Mouse (Mus musculus) embryonic facial prominence, embryonic 14.5 days (tissue): Measurements from ENCODE around the gene Lrrc56. TPM values are rescaled to one million over a fixed set of nuclear protein-coding genes. Genes with fewer than 3 reads are reported as not detected.
"Not testable (repeated sequence)": the region's sequence is repeated elsewhere in the genome, so short reads cannot be mapped to it uniquely, and the experiment has no call there.

ENCODE experiments used
- ATAC-seq: fragments of 200-750 bp; cut with Nextera tagmentation; 2 replicates; pipeline ENCODE4 v1.8.0; 2017; ENCODE audit warnings: low read depth, moderate number of reproducible peaks, moderate TSS enrichment
- DNase-seq: peaks from one replicate; pipeline ENCODE4 v3.0.0-alpha.2; 2015; ENCODE audit warnings: low spot score
- H3K27ac ChIP-seq: fragments of 300-500 bp; sonication (generic); replicated peaks from 2 replicates; pipeline ENCODE4 v1.5.1; 2014; ENCODE audit warnings: low read depth, mild to moderate bottlenecking, low read length, moderate library complexity
- H3K27me3 ChIP-seq: fragments of 300-500 bp; sonication (generic); replicated peaks from 2 replicates; pipeline ENCODE4 v1.6.1; 2014; ENCODE audit warnings: low read length; ENCODE audit not compliant: control insufficient read depth, insufficient read depth
- H3K36me3 ChIP-seq: fragments of 300-500 bp; sonication (generic); 2 replicates; pipeline ENCODE4 v1.6.1; 2014; ENCODE audit warnings: low read length, mixed read lengths; ENCODE audit not compliant: control insufficient read depth, insufficient read depth
- H3K4me1 ChIP-seq: fragments of 300-500 bp; sonication (generic); 2 replicates; pipeline ENCODE4 v1.6.1; 2014; ENCODE audit warnings: antibody characterized with exemption, low read length; ENCODE audit not compliant: control insufficient read depth, insufficient read depth
- H3K4me2 ChIP-seq: fragments of 300-500 bp; sonication (generic); 2 replicates; pipeline ENCODE4 v1.6.1; 2014; ENCODE audit warnings: low read depth, mild to moderate bottlenecking, low read length, moderate library complexity, mixed read lengths
- H3K4me3 ChIP-seq: fragments of 300-500 bp; sonication (generic); 2 replicates; pipeline ENCODE4 v1.5.1; 2014; ENCODE audit warnings: low read depth, mild to moderate bottlenecking, low read length
- H3K9ac ChIP-seq: fragments of 300-500 bp; sonication (generic); 2 replicates; pipeline ENCODE4 v1.6.1; 2014; ENCODE audit warnings: low read depth, mild to moderate bottlenecking, low read length, moderate library complexity, mixed read lengths
- H3K9me3 ChIP-seq: fragments of 300-500 bp; sonication (generic); 2 replicates; pipeline ENCODE4 v1.6.1; 2016; ENCODE audit warnings: low read length; ENCODE audit not compliant: control insufficient read depth
- WGBS: fragments of 180-500 bp; shearing (Covaris S2); extraction: QIAGEN DNeasy Blood & Tissue Kit; methylation state at CpG from one replicate; pipeline ENCODE4 v1.1.7; 2014; 5-methylcytosine and 5-hydroxymethylcytosine counted together
- polyA plus RNA-seq: library from polyadenylated mRNA; unstranded; fragments of >200 nt; fragmentation: Nextera tagmentation; extraction: Ambion mirVana; gene quantifications from 2 replicates; pipeline ENCODE4 v1.2.1, GENCODE M21; 2014

The Lrrc56 gene
- polyA plus RNA-seq, 1 experiment from 2014 or later = 7.2 TPM

DNA sequence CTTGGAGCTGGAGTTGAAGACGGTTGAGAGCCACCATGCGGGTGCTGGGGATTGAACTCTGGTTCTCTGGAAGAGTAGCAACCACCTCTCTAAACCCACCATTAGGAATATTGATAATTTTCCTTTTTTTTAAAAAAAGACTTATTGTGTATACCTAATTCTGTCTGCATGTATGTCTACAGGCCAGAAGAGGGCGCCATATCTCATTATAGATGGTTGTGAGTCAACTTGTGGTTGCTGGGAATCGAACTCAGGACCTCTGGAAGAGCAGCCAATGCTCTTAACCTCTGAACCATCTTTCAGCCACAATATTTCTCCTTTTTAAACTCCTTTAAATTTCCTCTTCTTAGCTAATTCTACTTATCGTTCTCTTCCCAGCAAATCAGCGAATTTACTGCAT, 32.6 kb downstream of the Lrrc56 start:
- peaks cover 10% of the 10 kb centered on the region for H3K36me3 ChIP-seq
- H3K4me3 ChIP-seq = no peak overlapping the region
- no peak for ATAC-seq
- no peaks in the 10 kb centered on the region for H3K9me3 ChIP-seq
- no peak overlapping the region for H3K4me2 ChIP-seq
- H3K27ac ChIP-seq = no peak overlapping the region
- no peaks in the 10 kb centered on the region for H3K27me3 ChIP-seq
- no peak for DNase-seq
- 80% methylated on average over 6 of the region's 6 CpGs for WGBS
- peaks cover 19% of the 10 kb centered on the region for H3K4me1 ChIP-seq
- no peak overlapping the region for H3K9ac ChIP-seq

DNA sequence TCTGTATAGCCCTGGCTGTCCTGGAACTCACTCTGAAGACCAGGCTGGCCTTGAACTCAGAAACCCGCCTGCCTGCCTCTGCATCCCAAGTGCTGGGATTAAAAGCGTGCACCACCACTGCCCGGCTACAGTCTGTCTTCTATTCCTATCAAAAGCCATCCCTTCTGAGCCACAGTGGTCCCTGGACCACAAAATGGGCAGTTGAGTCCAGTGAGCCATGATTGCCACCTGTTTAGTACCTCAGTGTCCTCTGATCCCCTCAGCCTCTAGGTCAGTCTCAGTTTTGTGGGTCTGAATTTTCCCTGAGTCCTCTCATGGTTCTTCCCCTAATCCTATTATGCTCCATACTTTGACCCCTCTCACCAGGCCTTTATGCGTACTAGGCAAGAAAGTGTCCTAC, 33.8 kb downstream of the Lrrc56 start:
- 76% methylated on average over 4 of the region's 4 CpGs for WGBS
- peak overlapping the region; percentile 99; the same call in 1 of the 2 replicates for H3K9ac ChIP-seq
- no peaks in the 10 kb centered on the region for H3K9me3 ChIP-seq
- peak overlapping the region; percentile 99; the same call in 1 of the 2 replicates for H3K4me3 ChIP-seq
- ATAC-seq (no peak), DNase-seq (no peak)
- H3K27me3 ChIP-seq = no peaks in the 10 kb centered on the region
- peak overlapping the region; percentile 92 for H3K4me2 ChIP-seq
- peaks cover 10% of the 10 kb centered on the region for H3K4me1 ChIP-seq
- peaks cover 22% of the 10 kb centered on the region for H3K36me3 ChIP-seq
- H3K27ac ChIP-seq = no peak overlapping the region

DNA sequence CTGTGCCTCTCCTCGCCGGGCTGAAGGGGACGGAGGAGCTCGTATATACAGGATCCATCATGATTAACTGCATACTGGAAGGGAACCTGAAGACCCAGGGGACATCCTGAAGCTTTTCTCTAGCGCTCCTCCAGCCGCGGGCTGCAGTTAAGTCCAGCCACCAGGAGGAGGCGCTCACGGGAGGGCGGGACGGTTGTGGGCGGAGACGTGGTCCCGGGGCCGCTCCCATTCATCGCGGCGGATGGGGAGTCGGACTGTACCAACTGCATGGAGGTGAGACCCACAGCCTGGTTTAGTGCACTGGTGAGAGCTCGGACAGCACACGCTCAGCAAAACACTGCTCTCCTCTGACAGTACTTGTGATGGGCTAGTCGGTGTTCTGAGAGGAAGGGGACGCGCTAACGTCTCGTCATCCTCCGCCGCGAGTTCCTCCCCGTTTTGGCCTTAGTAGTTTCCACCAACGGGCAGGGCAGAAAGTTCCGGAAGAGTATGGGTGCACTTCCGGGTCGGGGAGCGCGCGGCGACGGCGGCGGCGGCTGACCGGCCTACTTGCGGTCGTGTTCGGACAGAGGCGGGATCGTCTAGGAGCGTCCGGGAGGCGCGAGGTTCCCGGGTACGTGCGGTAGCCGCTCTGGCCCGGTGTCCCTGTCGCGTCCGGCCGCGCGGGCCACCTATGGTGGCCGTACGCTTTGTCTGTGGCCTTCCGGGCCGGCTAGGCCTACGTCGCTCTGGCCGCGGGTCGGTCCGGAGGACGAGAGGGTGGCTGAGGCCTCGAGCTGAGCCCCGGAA, 34.5 kb downstream of the Lrrc56 start, which contains the start of gene Phrf1:
Gene Phrf1 (plus strand): TSS at position 506 of the 789 bp plus-strand sequence.
- Histone ChIP-seq H3K27ac (peak within 1 kb of the TSS; percentile 94), H3K27me3 (no peaks in the 10 kb centered on the region), H3K9me3 (no peaks in the 10 kb centered on the region), H3K4me2 (peak within 1 kb of the TSS; percentile 92), H3K4me3 (peak within 1 kb of the TSS; percentile 99), H3K4me1 (peaks cover 9% of the 10 kb centered on the region), H3K9ac (peak within 1 kb of the TSS; percentile 99), H3K36me3 (peaks cover 29% of the 10 kb centered on the region)
- WGBS = 1% methylated on average over 53 of the region's 76 CpGs
- DNase-seq = peak; percentile 93
- ATAC-seq = peak; percentile 94

DNA sequence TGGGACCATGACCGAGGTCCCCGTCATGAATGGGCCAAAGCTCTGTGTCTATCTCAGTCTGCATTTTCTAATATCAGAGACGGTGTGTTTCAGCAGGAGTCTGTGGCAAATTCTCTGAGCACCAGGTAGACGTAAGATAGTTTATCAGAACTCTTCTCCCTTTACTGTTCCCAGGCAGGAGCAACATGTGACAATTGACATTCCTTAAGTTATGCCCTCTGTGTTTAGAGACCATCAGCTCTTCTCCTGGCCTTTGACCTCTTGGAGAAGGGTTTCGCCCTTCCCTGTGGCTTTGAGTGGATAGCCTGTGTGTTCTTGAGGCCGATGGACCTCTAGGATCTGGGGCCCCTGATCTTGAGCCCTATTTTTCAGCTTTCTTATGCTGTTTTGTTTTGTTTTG, 35.7 kb downstream of the Lrrc56 start:
- peaks cover 9% of the 10 kb centered on the region for H3K4me1 ChIP-seq
- H3K27ac ChIP-seq = 0 out of 2 replicates have a peak overlapping the region, but pooled peaks have one; percentile 6
- H3K4me2 ChIP-seq = peak overlapping the region; percentile 92
- DNase-seq (no peak), ATAC-seq (no peak)
- peak overlapping the region; percentile 99 for H3K4me3 ChIP-seq
- WGBS = 55% methylated on average over 6 of the region's 6 CpGs
- H3K9me3 ChIP-seq = no peaks in the 10 kb centered on the region
- peaks cover 41% of the 10 kb centered on the region for H3K36me3 ChIP-seq
- peak overlapping the region; percentile 99 for H3K9ac ChIP-seq
- no peaks in the 10 kb centered on the region for H3K27me3 ChIP-seq

DNA sequence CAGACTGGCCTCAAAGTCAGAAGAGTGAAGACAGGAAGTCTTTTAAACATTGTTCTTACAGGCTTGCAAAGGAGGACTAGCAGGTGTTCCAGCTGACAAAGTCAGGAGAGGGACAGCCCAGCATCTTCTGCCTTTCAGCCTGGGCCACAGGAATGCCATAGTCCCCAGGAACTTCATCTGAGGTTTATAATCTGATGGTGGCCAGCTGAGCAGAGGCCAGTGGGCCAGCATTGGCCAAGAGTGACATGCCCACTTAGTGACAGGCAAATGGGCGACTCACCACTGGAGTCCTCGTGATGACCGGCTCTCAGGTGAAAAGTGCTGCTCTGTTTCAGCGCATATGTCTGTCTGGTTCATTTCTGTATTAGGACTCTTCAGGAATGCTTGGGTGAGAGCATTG, 36.6 kb downstream of the Lrrc56 start:
- Histone ChIP-seq H3K36me3 (peaks cover 50% of the 10 kb centered on the region), H3K9ac (no peak overlapping the region), H3K9me3 (no peaks in the 10 kb centered on the region), H3K4me2 (peak overlapping the region; percentile 92; the same call in 1 of the 2 replicates), H3K4me1 (peaks cover 9% of the 10 kb centered on the region), H3K4me3 (no peak overlapping the region), H3K27me3 (no peaks in the 10 kb centered on the region), H3K27ac (no peak overlapping the region)
- ATAC-seq = no peak
- 89% methylated on average over 4 of the region's 4 CpGs for WGBS
- no peak for DNase-seq

DNA sequence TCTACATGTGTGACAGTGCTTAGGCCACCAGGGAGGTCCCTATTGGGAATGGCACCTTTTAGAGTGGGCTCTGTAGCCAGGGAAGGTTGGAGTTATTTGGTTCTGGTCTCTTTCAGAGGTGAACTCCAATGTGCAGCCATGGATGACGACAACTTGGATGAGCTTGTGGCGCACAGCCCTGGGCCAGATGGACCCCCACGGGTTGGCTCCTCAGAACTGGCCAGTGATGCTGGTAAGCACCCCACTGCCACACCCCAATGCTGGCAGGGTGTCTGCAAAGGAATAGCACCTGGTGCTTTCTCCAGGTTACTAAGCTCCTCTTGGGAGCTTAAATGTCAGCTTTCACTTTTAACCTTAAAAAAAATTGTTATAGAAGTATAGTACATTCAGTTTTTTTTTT, 37.2 kb downstream of the Lrrc56 start:
- no peak for ATAC-seq
- H3K36me3 ChIP-seq = peaks cover 55% of the 10 kb centered on the region
- H3K27me3 ChIP-seq = no peaks in the 10 kb centered on the region
- DNase-seq = no peak
- peaks cover 9% of the 10 kb centered on the region for H3K4me1 ChIP-seq
- 98% methylated on average over 3 of the region's 3 CpGs for WGBS
- no peak overlapping the region for H3K27ac ChIP-seq
- H3K4me2 ChIP-seq = no peak overlapping the region
- no peaks in the 10 kb centered on the region for H3K9me3 ChIP-seq
- no peak overlapping the region for H3K9ac ChIP-seq
- no peak overlapping the region for H3K4me3 ChIP-seq

DNA sequence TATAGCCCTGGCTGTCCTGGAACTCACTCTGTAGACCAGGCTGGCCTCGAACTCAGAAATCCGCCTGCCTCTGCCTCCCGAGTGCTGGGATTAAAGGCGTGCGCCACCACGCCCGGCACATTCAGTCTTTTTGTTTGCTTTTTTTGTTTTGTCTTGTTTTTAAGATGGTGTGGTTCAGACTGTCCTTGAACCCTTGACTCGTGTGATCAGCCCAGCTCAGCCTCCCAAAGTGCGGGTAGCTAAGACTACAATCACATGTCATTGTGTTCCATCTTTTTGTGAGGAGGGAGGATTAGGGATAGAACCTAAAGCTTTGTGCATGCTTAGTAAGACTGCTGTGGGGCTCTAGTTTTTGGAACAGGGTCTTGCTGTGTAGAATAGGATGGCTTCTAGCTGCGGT, 37.6 kb downstream of the Lrrc56 start:
- Histone ChIP-seq H3K9me3 (no peaks in the 10 kb centered on the region), H3K36me3 (peaks cover 58% of the 10 kb centered on the region), H3K9ac (no peak overlapping the region), H3K4me2 (no peak overlapping the region), H3K4me3 (no peak overlapping the region), H3K4me1 (peaks cover 9% of the 10 kb centered on the region), H3K27ac (no peak overlapping the region), H3K27me3 (no peaks in the 10 kb centered on the region)
- 94% methylated on average over 10 of the region's 10 CpGs for WGBS
- DNase-seq (no peak), ATAC-seq (no peak)

DNA sequence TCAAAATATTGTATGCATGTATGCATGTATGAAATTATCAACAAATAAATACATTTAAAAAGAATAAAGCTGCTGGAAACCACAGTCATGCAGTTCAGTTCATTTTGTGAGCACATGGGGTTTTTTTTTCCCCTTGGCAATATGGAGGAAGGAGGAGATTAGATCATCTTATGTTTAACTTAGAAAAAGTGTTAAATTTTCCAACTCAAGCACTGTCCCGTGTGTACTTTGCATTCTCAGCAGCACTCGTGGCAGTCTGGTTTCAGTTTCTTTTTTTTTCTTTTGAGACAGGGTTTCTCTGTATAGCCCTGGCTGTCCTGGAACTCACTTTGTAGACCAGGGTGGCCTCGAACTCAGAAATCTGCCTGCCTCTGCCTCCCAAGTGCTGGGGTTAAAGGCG, 56.5 kb downstream of the Lrrc56 start:
- H3K4me3 ChIP-seq, H3K9me3 ChIP-seq, DNase-seq, H3K27ac ChIP-seq, H3K27me3 ChIP-seq, H3K4me2 ChIP-seq, H3K4me1 ChIP-seq, H3K9ac ChIP-seq, ATAC-seq: not testable (repeated sequence)
- peaks cover 95% of the 10 kb centered on the region for H3K36me3 ChIP-seq
- 90% methylated on average over 4 of the region's 4 CpGs for WGBS

DNA sequence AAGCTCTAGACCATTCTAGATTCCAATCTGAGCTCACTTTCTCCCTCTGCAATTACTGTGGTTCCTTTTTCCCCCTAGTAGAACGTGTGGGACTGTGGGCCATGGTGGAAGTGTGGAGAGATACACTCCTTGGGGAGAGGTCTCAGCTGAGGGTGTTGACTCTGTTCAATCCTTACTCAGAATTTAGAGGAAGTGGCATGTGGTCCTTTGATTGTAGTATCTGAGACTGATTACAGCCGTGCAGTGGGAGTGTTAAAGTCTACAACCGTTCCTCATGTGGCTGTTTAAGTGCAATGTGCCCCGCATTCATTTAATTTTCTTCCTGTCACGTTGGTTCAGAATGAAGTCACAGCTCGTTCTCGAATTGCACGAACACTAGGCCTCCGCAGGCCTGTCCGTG, 62.2 kb downstream of the Lrrc56 start:
- Histone ChIP-seq H3K27ac (no peak overlapping the region), H3K9me3 (no peaks in the 10 kb centered on the region), H3K4me3 (no peak overlapping the region), H3K36me3 (peaks cover 97% of the 10 kb centered on the region), H3K4me2 (no peak overlapping the region), H3K4me1 (no peaks in the 10 kb centered on the region), H3K27me3 (no peaks in the 10 kb centered on the region), H3K9ac (no peak overlapping the region)
- 90% methylated on average over 10 of the region's 10 CpGs for WGBS
- no peak for ATAC-seq
- DNase-seq = no peak
